Mouse (Mus musculus) kidney, adult 9 months (tissue): ENCODE measurements around the gene Pcsk7.
A peak's percentile ranks its signal among the peaks of the same experiment; 100 is the strongest.

Source experiments
- DNase-seq: peaks from one replicate; pipeline ENCODE4 v3.0.0; 2022

The Pcsk7 gene

GRCm38 (mm10) chr9:45939794-45940193 is 33.5 kb downstream of the Pcsk7 start:
- DNase-seq, result no peak

GRCm38 (mm10) chr9:45941329-45941888 is 35.1 kb downstream of the Pcsk7 start:
- DNase-seq, result no peak

- DNase-seq, result no peak
Observed at GRCm38 (mm10) chr9:45942464-45942863, 36.2 kb downstream of the Pcsk7 start.

GRCm38 (mm10) chr9:45942916-45943315 is 36.6 kb downstream of the Pcsk7 start:
- DNase-seq, result no peak

GRCm38 (mm10) chr9:45943628-45944505 is 37.6 kb downstream of the Pcsk7 start:
- no peak for DNase-seq

GRCm38 (mm10) chr9:45944506-45945400 is 38.5 kb downstream of the Pcsk7 start:
- DNase-seq, result no peak

GRCm38 (mm10) chr9:45945721-45946120 is 39.4 kb downstream of the Pcsk7 start:
- no peak for DNase-seq

- no peak for DNase-seq
Observed at GRCm38 (mm10) chr9:45946182-45946871, 40.0 kb downstream of the Pcsk7 start.

- no peak for DNase-seq
Observed at GRCm38 (mm10) chr9:45946872-45947183, 40.5 kb downstream of the Pcsk7 start.

- no peak for DNase-seq
Observed at GRCm38 (mm10) chr9:45952057-45952456, 45.8 kb downstream of the Pcsk7 start.

GRCm38 (mm10) chr9:45952890-45953289 is 46.6 kb downstream of the Pcsk7 start:
- no peak for DNase-seq

- no peak for DNase-seq
Observed at GRCm38 (mm10) chr9:45953511-45954293, 47.4 kb downstream of the Pcsk7 start.

- peak; percentile 71 for DNase-seq
Observed at GRCm38 (mm10) chr9:45954294-45955106, 48.2 kb downstream of the Pcsk7 start.

GRCm38 (mm10) chr9:45955107-45955963 is 49.0 kb downstream of the Pcsk7 start, which contains the start of gene Sidt2:
TSS of gene Sidt2 (minus strand) at chr9:45955258.
- DNase-seq, result peak; percentile 91

GRCm38 (mm10) chr9:45958023-45958670 is 51.9 kb downstream of the Pcsk7 start:
- no peak for DNase-seq

- DNase-seq, result no peak
Observed at GRCm38 (mm10) chr9:45958851-45959250, 52.6 kb downstream of the Pcsk7 start.

GRCm38 (mm10) chr9:45959661-45960060 is 53.4 kb downstream of the Pcsk7 start:
- DNase-seq, result no peak

- no peak for DNase-seq
Observed at GRCm38 (mm10) chr9:45961855-45962254, 55.6 kb downstream of the Pcsk7 start.

- no peak for DNase-seq
Observed at GRCm38 (mm10) chr9:45963577-45963976, 57.3 kb downstream of the Pcsk7 start.

GRCm38 (mm10) chr9:45976884-45977283 is 70.6 kb downstream of the Pcsk7 start:
- peak; percentile 31 for DNase-seq
